Mouse (Mus musculus) heart, postnatal 0 days (tissue): ENCODE measurements at regions not wholly inside any gene's neighbourhood (a gene's known extent, or its start where the extent isn't known, plus 50 kb on each side); places are given as distances from the start of the nearest gene placed in this dataset.

Source experiments
- CTCF ChIP-seq: IDR thresholded peaks from 2 replicates; pipeline ENCODE4 v1.5.1; 2016; ENCODE audit warnings: antibody characterized with exemption, control low read depth, low read depth
- EP300 ChIP-seq: IDR thresholded peaks from 2 replicates; pipeline ENCODE4 v1.6.1; 2016; ENCODE audit warnings: antibody characterized with exemption, low read depth

GRCm38 (mm10) chr15:97487425-97487824 is 218.2 kb downstream of the Rpap3 start:
- TF ChIP-seq CTCF: no peak
- no peak for TF ChIP-seq EP300
